Mouse (Mus musculus) hindbrain, embryonic 11.5 days (tissue): ENCODE data around the gene Slc25a20. TPM values are rescaled to one million over a fixed set of nuclear protein-coding genes. Genes with fewer than 3 reads are reported as not detected.

Source experiments
- ATAC-seq: fragments of 200-750 bp; cut with Nextera tagmentation; 2 replicates; pipeline ENCODE4 v1.8.0; 2017; ENCODE audit warnings: mild to moderate bottlenecking, moderate TSS enrichment, moderate library complexity; ENCODE audit not compliant: low FRiP score
- DNase-seq: peaks from one replicate; pipeline ENCODE4 v3.0.0-alpha.2; 2015; ENCODE audit warnings: low spot score
- H3K27ac ChIP-seq: fragments of 300-500 bp; sonication (generic); 2 replicates; pipeline ENCODE4 v1.5.1; 2014; ENCODE audit warnings: mild to moderate bottlenecking, low read depth, low read length
- H3K27me3 ChIP-seq: fragments of 300-500 bp; sonication (generic); 2 replicates; pipeline ENCODE4 v1.6.1; 2014; ENCODE audit warnings: mild to moderate bottlenecking, low read length, moderate library complexity, mixed read lengths; ENCODE audit not compliant: control insufficient read depth, insufficient read depth
- H3K36me3 ChIP-seq: fragments of 300-500 bp; sonication (generic); 2 replicates; pipeline ENCODE4 v1.6.1; 2014; ENCODE audit warnings: mild to moderate bottlenecking, low read length, moderate library complexity, mixed read lengths; ENCODE audit not compliant: control insufficient read depth, insufficient read depth
- H3K4me1 ChIP-seq: fragments of 300-500 bp; sonication (generic); replicated peaks from 2 replicates; pipeline ENCODE4 v1.6.1; 2014; ENCODE audit warnings: low read length, mixed read lengths; ENCODE audit not compliant: control insufficient read depth, insufficient read depth
- H3K4me2 ChIP-seq: fragments of 300-500 bp; sonication (generic); replicated peaks from 2 replicates; pipeline ENCODE4 v1.6.1; 2014; ENCODE audit warnings: mild to moderate bottlenecking, low read depth, low read length
- H3K4me3 ChIP-seq: fragments of 300-500 bp; sonication (generic); 2 replicates; pipeline ENCODE4 v1.5.1; 2014; ENCODE audit warnings: low read depth, low read length
- H3K9ac ChIP-seq: fragments of 300-500 bp; sonication (generic); 2 replicates; pipeline ENCODE4 v1.6.1; 2014; ENCODE audit warnings: low read depth, low read length
- H3K9me3 ChIP-seq: fragments of 300-500 bp; sonication (generic); 2 replicates; pipeline ENCODE4 v1.6.1; 2016; ENCODE audit warnings: low read length; ENCODE audit not compliant: control insufficient read depth
- WGBS: fragments of 180-500 bp; shearing (Covaris S2); extraction: QIAGEN DNeasy Blood & Tissue Kit; methylation state at CpG from one replicate; pipeline ENCODE4 v1.1.7; 2014; 5-methylcytosine and 5-hydroxymethylcytosine counted together
- polyA plus RNA-seq: library from polyadenylated mRNA; unstranded; fragments of >200 nt; fragmentation: Nextera tagmentation; extraction: Ambion mirVana; gene quantifications from 2 replicates; pipeline ENCODE4 v1.2.1, GENCODE M21; 2014

Gene Slc25a20
- polyA plus RNA-seq, 1 experiment from 2014 or later: 22.8 TPM

DNA sequence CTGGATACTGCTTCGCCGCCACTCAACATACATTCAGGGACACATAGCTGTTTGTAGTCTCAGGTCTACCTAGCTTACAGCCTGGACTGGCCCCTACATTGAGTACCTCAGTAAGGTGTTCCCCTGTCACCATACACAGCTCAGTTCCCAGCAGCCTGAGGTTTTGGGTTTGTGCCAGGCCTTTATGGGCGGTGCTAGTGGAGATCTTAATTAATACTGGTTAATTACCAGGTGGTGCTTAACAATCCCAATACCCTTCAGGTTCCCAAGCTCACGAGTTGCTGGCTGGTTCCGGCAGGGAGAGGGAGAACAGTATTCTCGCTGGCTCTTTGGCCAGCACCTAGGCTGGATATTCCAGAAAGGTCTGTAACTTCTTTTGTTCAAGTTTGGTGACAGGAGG lies 29.0 kb downstream of the Slc25a20 start:
- no peak for ATAC-seq
- Histone ChIP-seq H3K27me3 (no peaks in the 10 kb centered on the region; the same call in 1 of the 2 replicates), H3K4me1 (no peaks in the 10 kb centered on the region), H3K4me2 (no peak overlapping the region), H3K9ac (no peak overlapping the region), H3K36me3 (no peaks in the 10 kb centered on the region), H3K9me3 (no peaks in the 10 kb centered on the region), H3K27ac (no peak overlapping the region), H3K4me3 (no peak overlapping the region)
- no peak for DNase-seq
- 85% methylated on average over 6 of the region's 6 CpGs for WGBS

DNA sequence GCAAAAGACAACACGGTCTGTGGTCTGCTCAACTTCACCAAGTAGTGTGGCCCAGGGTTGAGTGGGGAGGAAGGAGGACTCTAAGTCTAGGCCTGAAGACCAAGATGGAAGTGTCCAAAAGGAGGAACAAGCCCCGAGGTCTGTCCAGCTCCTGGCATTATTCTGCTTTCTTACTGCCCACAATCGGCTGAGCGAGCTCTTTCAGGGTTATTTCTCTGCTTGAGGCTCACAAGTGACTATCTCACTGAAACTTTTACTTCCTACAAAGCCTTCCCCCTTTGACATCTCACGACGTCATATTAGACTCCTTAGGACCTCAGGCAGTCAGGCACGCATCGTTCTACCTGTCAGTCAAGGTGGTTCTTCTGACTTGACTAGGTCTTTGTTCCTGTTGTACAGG lies 29.5 kb downstream of the Slc25a20 start:
- no peaks in the 10 kb centered on the region for H3K9me3 ChIP-seq
- H3K36me3 ChIP-seq: no peaks in the 10 kb centered on the region
- 68% methylated on average over 8 of the region's 8 CpGs for WGBS
- DNase-seq: no peak
- peak overlapping the region; percentile 78; the same call in 1 of the 2 replicates for H3K4me3 ChIP-seq
- H3K27ac ChIP-seq: no peak overlapping the region
- H3K9ac ChIP-seq: no peak overlapping the region; the same call in 1 of the 2 replicates
- H3K4me1 ChIP-seq: no peaks in the 10 kb centered on the region
- ATAC-seq: no peak
- peak overlapping the region; percentile 97 for H3K4me2 ChIP-seq
- H3K27me3 ChIP-seq: no peaks in the 10 kb centered on the region; the same call in 1 of the 2 replicates

DNA sequence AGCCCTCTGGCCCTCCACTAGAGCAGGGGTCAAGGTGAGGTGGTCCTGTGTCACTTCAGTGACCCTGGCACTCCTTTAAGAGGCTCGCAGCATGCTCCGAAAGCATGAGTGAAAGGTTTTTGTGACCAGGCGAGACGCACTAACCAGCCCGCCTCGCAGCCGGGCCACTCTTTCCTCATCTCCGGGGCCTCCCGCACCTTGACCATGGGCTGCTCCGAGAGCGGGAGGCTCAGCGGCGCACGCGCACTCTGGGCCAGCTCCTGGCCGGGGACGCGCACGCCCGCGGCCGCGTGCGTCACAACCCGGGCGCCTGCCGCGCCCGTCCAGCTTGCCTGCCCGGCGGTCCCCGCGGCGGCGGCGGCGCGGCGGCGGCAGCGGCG lies 29.9 kb downstream of the Slc25a20 start:
- WGBS: 1% methylated on average over 18 of the region's 42 CpGs
- Histone ChIP-seq H3K4me3 (peak overlapping the region; percentile 78), H3K4me1 (no peaks in the 10 kb centered on the region), H3K4me2 (peak overlapping the region; percentile 97), H3K36me3 (no peaks in the 10 kb centered on the region), H3K27me3 (no peaks in the 10 kb centered on the region; the same call in 1 of the 2 replicates), H3K9ac (peak overlapping the region; percentile 77), H3K27ac (peak overlapping the region; percentile 72), H3K9me3 (no peaks in the 10 kb centered on the region)
- DNase-seq: peak; percentile 94
- peak; percentile 85 for ATAC-seq

- no peaks in the 10 kb centered on the region for H3K9me3 ChIP-seq
- H3K36me3 ChIP-seq: no peaks in the 10 kb centered on the region
- peak overlapping the region; percentile 97 for H3K4me2 ChIP-seq
- H3K4me1 ChIP-seq: no peaks in the 10 kb centered on the region
- DNase-seq: peak; percentile 76
- ATAC-seq: peak; percentile 65
- no peaks in the 10 kb centered on the region; the same call in 1 of the 2 replicates for H3K27me3 ChIP-seq
- under 1% methylated on average over 90 of the region's 92 CpGs for WGBS
- peak overlapping the region; percentile 72 for H3K27ac ChIP-seq
- peak overlapping the region; percentile 77 for H3K9ac ChIP-seq
- H3K4me3 ChIP-seq: peak overlapping the region; percentile 78
Observed at GRCm38 (mm10) chr9:108692226-108693041, 30.5 kb downstream of the Slc25a20 start.

- Histone ChIP-seq H3K27me3 (no peaks in the 10 kb centered on the region; the same call in 1 of the 2 replicates), H3K36me3 (no peaks in the 10 kb centered on the region), H3K9me3 (no peaks in the 10 kb centered on the region), H3K9ac (no peak overlapping the region), H3K4me2 (no peak overlapping the region), H3K4me3 (0 out of 2 replicates have a peak overlapping the region, but pooled peaks have one; percentile 4), H3K4me1 (no peaks in the 10 kb centered on the region), H3K27ac (no peak overlapping the region)
- ATAC-seq (no peak), DNase-seq (no peak)
- 73% methylated on average over 4 of the region's 4 CpGs for WGBS
Observed at GRCm38 (mm10) chr9:108693946-108694345, 32.1 kb downstream of the Slc25a20 start.

DNA sequence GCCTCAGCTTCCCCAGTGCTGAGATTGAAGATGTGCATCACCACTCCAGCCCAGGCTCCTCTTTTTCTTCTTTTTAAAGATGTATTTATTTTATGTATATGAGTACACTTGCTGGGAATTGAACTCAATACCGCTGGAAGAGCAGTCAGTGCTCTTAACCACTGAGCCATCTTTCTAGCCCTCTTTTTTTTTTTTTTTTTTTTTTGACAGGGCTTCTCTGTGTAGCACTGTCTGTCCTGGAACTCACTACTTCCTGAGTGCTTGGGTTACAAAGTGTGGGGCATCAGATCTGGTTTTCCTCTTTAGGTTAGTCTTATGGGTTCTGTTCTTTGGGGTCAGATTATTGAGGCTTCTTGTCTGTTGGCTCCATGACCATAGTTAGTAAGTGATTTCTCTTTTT lies 32.6 kb downstream of the Slc25a20 start:
- H3K36me3 ChIP-seq: no peaks in the 10 kb centered on the region
- WGBS: 72% methylated on average over 1 of the region's 1 CpGs
- DNase-seq: no peak
- H3K27ac ChIP-seq: no peak overlapping the region
- ATAC-seq: no peak
- H3K4me3 ChIP-seq: no peak overlapping the region
- no peak overlapping the region for H3K9ac ChIP-seq
- H3K4me2 ChIP-seq: no peak overlapping the region
- no peaks in the 10 kb centered on the region; the same call in 1 of the 2 replicates for H3K27me3 ChIP-seq
- no peaks in the 10 kb centered on the region for H3K9me3 ChIP-seq
- H3K4me1 ChIP-seq: no peaks in the 10 kb centered on the region

GRCm38 (mm10) chr9:108702476-108702875 lies 40.6 kb downstream of the Slc25a20 start:
- Histone ChIP-seq H3K9me3 (no peaks in the 10 kb centered on the region), H3K4me1 (no peaks in the 10 kb centered on the region), H3K9ac (no peak overlapping the region), H3K4me3 (no peak overlapping the region), H3K4me2 (no peak overlapping the region), H3K27ac (no peak overlapping the region), H3K36me3 (no peaks in the 10 kb centered on the region), H3K27me3 (no peaks in the 10 kb centered on the region)
- ATAC-seq (no peak), DNase-seq (no peak)

- no peaks in the 10 kb centered on the region for H3K9me3 ChIP-seq
- no peak overlapping the region for H3K27ac ChIP-seq
- 38% methylated on average over 12 of the region's 12 CpGs for WGBS
- H3K4me2 ChIP-seq: no peak overlapping the region
- no peaks in the 10 kb centered on the region for H3K27me3 ChIP-seq
- peak overlapping the region; percentile 1; the same call in 1 of the 2 replicates for H3K9ac ChIP-seq
- H3K4me1 ChIP-seq: no peaks in the 10 kb centered on the region
- no peaks in the 10 kb centered on the region for H3K36me3 ChIP-seq
- no peak for ATAC-seq
- no peak overlapping the region for H3K4me3 ChIP-seq
- no peak for DNase-seq
Observed at GRCm38 (mm10) chr9:108703373-108704110, 41.7 kb downstream of the Slc25a20 start.
